Mouse (Mus musculus) olfactory bulb, adult 2 months (tissue): ENCODE data around the gene Pycr1. TPM values are rescaled to one million over a fixed set of nuclear protein-coding genes. Genes with fewer than 3 reads are reported as not detected.

Source experiments
- H3K27ac ChIP-seq: fragments of 200-500 bp; 2 replicates; pipeline ENCODE4 v1.5.1; 2012; ENCODE audit warnings: low read depth, low read length; ENCODE audit not compliant: insufficient read depth
- H3K4me1 ChIP-seq: fragments of 200-500 bp; 2 replicates; pipeline ENCODE4 v1.6.1; 2012; ENCODE audit warnings: low read length; ENCODE audit not compliant: control insufficient read depth, insufficient read depth
- H3K4me3 ChIP-seq: fragments of 200-500 bp; 2 replicates; pipeline ENCODE4 v1.5.1; 2012; ENCODE audit warnings: mild to moderate bottlenecking, low read depth, low read length, moderate library complexity; ENCODE audit not compliant: insufficient read depth
- CTCF ChIP-seq: fragments of 200-500 bp; IDR thresholded peaks from 2 replicates; pipeline ENCODE4 v1.5.1; 2012; ENCODE audit warnings: low read depth, mild to moderate bottlenecking, low read length, moderate library complexity; ENCODE audit not compliant: insufficient read depth
- POLR2A ChIP-seq: fragments of 200-500 bp; IDR thresholded peaks from 2 replicates; pipeline ENCODE4 v1.6.1; 2012; ENCODE audit warnings: mild to moderate bottlenecking, low read depth, low read length, moderate library complexity; ENCODE audit not compliant: insufficient read depth
- WGBS: fragments of 180-500 bp; shearing (Covaris S2); methylation state at CpG from one replicate; pipeline ENCODE4 v1.1.7; 2018; 5-methylcytosine and 5-hydroxymethylcytosine counted together
- polyA plus RNA-seq: library from polyadenylated mRNA; stranded (reverse); fragments of >200 nt; gene quantifications from 2 replicates; pipeline ENCODE4 v1.2.4, GENCODE M21; 2012; ENCODE audit warnings: low replicate concordance; ENCODE audit not compliant: missing spikeins, insufficient read depth, insufficient read length

Gene Pycr1
- polyA plus RNA-seq, 1 experiment, result not detected

DNA sequence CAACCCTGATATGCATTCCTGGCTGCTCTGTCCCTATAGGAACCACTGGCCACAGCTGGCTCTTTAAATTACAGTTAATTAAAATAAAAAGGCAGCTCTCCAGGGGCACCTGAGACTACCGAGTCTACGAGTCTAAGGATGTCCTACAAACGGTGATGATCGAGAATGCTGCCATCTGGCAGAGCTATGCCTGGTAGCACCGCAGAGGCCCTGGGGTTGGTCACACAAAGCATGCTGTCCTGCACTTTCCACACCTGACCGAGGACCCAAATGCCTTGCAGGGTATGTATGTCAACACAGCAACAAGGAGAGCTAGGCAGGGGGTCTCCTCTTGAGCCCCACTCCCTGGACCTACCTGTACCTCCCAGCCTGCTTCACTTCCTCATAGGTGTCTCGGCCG lies 29.6 kb downstream of the Pycr1 start:
- no peak overlapping the region for H3K27ac ChIP-seq
- no peak overlapping the region for H3K4me3 ChIP-seq
- TF ChIP-seq CTCF (no peak), POLR2A (no peak)
- H3K4me1 ChIP-seq, result peaks cover 26% of the 10 kb centered on the region
- WGBS, result 79% methylated on average over 8 of the region's 8 CpGs

DNA sequence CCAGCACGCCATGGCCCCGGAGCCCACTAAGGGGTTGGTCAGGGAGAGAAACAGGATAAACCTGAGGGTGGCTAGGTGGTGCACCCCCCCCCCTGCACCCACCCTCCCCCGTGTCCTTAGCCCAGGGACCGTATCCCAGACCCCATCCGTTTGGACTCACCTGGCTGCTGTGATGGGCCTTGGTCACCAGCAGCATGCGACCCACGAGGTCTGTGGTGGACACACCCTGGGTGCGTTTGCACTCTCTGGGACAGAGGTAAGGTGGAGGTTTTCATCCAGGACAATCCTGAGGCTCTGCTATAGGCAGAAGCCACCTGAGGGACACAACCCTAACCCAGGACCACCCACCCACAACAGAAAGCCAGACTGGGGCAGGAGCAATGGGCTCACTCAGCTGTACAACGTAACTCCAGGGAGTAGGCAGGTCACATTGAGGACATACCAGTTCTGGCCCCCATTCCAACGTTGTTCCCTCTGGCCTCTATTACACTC lies 30.0 kb downstream of the Pycr1 start:
- Histone ChIP-seq H3K4me3 (no peak overlapping the region), H3K27ac (no peak overlapping the region), H3K4me1 (peaks cover 30% of the 10 kb centered on the region)
- 83% methylated on average over 10 of the region's 10 CpGs for WGBS
- no peak for TF ChIP-seq CTCF
- TF ChIP-seq POLR2A, result no peak

DNA sequence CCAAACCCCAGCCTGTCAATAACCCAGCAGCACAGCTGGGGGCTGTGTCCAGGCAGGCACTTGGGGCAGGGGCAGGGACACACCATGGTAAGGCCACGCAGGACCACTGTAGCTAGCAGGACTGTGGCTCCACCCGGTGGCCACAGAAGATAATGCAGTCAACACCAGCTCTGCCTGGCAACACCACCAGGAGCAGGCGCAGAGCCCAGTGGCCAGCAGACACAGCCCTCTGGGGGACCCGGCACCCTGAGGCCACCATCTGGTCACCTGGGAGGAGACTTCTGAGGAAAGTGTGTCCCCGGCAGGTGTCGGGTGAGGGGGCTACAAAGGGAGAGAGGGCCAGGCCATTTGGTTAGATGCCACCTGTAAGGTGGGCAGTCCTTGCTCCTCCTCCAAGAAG lies 30.8 kb downstream of the Pycr1 start:
- no peak overlapping the region for H3K4me3 ChIP-seq
- no peak overlapping the region for H3K27ac ChIP-seq
- 33% methylated on average over 6 of the region's 6 CpGs for WGBS
- H3K4me1 ChIP-seq, result peaks cover 33% of the 10 kb centered on the region
- TF ChIP-seq POLR2A, result no peak
- peak; percentile 45 for TF ChIP-seq CTCF

DNA sequence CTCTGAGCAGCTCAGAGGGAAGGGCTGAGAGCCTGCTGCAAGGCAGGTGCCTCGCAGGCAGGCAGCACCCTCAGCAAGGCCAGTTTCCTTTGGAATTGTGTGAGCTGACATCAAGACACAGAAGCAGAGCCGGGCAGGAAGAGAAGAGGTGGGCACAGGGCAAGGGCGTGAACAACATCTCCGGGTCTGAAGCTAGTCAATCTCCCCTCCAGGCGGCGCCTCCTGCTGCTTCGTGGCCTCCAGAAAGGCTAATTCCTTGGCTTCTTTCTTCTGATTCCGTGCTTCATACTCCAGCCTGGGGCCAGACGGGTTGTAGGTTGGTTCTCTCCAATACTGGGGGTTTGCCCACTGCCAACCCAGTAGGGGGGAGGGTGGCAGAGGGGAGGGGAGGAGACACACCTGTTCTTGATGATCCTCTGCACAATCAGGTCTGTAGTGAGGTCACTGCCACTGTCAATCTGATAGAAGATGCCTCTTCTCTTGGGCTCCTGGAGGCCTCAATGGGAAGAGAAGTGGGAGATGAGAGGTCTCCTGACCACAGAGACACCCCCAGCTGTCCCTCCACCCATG lies 33.0 kb downstream of the Pycr1 start:
- Histone ChIP-seq H3K4me3 (no peak overlapping the region), H3K4me1 (peaks cover 22% of the 10 kb centered on the region), H3K27ac (no peak overlapping the region)
- TF ChIP-seq POLR2A (no peak), CTCF (no peak)
- WGBS, result 71% methylated on average over 9 of the region's 9 CpGs

DNA sequence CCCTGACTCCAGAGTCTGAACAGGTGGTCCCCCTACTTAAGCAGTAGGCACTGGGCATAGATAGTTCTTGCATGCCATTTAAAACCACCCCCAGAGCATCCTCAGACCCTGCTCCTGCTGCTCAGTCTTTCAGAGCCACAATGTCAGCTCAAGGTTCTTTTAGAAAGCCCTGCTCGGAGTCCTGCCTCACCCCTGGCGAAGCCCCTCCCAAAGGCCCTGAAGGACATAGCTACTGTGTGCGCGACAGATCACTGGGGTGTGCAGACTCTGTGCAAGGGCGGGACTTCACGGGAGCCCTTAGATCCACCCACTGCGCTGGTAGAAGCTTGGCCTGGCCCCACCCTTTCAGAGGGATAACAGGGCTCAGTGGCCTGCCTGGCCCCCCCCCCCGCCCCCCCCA lies 34.3 kb downstream of the Pycr1 start:
- Histone ChIP-seq H3K4me1 (peaks cover 18% of the 10 kb centered on the region), H3K4me3 (no peak overlapping the region), H3K27ac (no peak overlapping the region)
- 35% methylated on average over 8 of the region's 8 CpGs for WGBS
- no peak for TF ChIP-seq CTCF
- no peak for TF ChIP-seq POLR2A

DNA sequence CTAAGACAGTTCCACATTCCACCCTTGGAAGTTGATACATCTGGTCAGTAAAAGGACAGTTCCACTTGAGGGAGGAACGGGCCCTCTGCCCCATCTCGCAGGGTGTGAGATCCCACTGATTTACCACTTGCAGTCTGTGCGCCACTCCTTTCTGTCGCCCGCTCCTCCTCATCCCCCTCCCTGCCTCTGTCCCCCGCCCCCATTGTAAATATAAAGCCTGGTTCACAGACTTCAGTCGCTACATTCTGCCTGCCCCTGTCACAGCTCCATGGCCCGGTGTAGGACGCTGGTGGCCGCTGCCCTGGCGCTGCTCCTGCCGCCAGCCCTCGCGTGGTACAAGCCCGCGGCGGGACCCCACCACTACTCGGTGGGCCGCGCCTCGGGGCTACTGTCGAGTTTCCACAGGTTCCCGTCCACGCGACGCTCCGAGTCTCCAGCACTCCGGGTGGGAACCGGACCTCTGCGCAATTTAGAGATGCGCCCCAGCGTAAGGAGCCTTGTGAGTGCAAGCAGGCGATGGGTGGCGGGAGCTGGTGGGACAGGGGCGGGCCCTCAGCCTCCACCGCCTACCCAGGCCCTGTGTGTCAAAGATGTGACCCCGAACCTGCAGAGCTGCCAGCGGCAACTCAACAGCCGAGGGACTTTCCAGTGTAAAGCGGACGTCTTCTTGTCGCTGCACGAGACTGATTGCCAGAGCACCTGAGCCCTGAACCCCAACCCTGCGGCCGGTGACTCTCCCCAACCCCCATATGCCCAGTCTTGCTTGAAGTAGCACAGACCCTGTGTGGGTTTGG lies 35.1 kb downstream of the Pycr1 start, which contains the start of gene Npb:
Gene Npb, plus strand, starts transcription at position 237 of the 794 bp plus-strand sequence.
- WGBS, result 14% methylated on average over 45 of the region's 45 CpGs
- Histone ChIP-seq H3K27ac (no peak within 1 kb of the TSS), H3K4me3 (no peak within 1 kb of the TSS), H3K4me1 (peaks cover 18% of the 10 kb centered on the region)
- no peak for TF ChIP-seq CTCF
- TF ChIP-seq POLR2A, result no peak

DNA sequence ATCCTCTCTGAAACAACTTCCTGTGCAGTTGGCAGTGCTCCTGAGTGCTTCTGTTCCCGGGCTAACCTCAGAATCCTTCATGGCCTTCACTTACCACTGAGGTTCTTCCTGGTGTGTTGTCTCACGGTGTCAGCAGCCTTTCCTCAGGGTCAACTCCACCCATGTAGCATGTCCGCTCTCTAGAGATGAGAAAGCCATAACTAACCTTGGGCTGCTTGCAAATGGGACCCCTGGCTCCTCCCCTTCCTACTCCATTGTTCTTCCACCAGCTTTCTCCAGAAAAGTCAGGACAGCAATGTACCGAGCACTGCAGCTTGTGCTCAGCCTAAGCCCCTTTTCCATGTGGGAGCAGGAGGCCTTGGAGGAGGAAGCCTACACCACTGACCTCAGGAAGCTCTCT lies 36.8 kb downstream of the Pycr1 start:
- TF ChIP-seq CTCF, result no peak
- TF ChIP-seq POLR2A, result no peak
- 77% methylated on average over 4 of the region's 4 CpGs for WGBS
- H3K27ac ChIP-seq, result no peak overlapping the region
- H3K4me3 ChIP-seq, result no peak overlapping the region
- peaks cover 18% of the 10 kb centered on the region for H3K4me1 ChIP-seq

GRCm38 (mm10) chr11:120605667-120606066 lies 37.9 kb downstream of the Pycr1 start:
- Histone ChIP-seq H3K4me3 (no peak overlapping the region), H3K27ac (no peak overlapping the region), H3K4me1 (peaks cover 18% of the 10 kb centered on the region)
- no peak for TF ChIP-seq POLR2A
- 74% methylated on average over 7 of the region's 7 CpGs for WGBS

DNA sequence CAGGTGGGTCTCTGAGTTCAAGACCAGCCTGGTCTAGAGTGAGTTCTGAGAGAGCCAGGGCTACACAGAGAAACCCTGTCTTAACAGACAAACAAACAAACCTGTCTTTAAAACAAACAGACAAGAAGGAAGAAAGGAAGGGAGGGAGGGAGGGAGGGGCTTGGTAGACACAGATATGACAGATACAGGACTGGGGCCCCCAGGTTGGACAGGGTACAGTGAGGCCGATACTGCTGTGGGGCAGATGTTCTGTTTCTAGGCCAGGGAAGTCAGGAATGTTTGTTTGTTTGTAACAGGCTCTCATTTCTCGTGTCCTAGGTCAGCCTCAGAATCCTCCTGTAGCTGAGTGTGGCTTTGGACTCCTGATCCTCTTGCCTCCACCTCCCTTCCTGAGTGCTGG lies 40.0 kb downstream of the Pycr1 start:
- Histone ChIP-seq H3K4me3 (no peak overlapping the region), H3K4me1 (peaks cover 15% of the 10 kb centered on the region), H3K27ac (no peak overlapping the region)
- TF ChIP-seq CTCF, result no peak
- no peak for TF ChIP-seq POLR2A
- 84% methylated on average over 2 of the region's 2 CpGs for WGBS

DNA sequence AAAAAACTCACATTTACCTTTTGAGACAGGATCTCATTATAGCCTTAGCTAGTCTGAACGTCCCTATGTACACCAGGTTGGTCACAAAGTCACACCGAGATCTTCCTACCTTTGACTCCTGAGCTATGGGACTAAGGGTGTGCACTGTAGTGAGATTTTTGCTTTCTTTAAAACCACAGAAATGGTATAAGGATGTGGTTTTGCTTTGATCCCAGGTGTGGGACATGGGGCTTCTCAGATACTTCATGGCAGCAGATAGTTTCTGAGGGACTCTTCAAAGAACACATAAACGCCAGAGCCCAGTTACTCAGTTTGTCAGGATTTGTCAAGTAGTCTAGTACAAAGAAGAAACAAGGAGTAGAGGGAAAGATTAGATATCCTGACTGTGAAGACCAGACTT lies 42.9 kb downstream of the Pycr1 start:
- no peak for TF ChIP-seq POLR2A
- no peak for TF ChIP-seq CTCF
- 93% methylated on average over 3 of the region's 3 CpGs for WGBS
- H3K27ac ChIP-seq, result no peak overlapping the region
- no peak overlapping the region for H3K4me3 ChIP-seq
- peaks cover 16% of the 10 kb centered on the region for H3K4me1 ChIP-seq
